Mouse (Mus musculus): Measurements from ENCODE around the gene Camk2g. TPM values are rescaled to one million over a fixed set of nuclear protein-coding genes. Genes with fewer than 3 reads are reported as not detected.
"Not testable (repeated sequence)": the region's sequence is repeated elsewhere in the genome, so short reads cannot be mapped to it uniquely, and the experiment has no call there.

The Camk2g gene
- polyA plus RNA-seq, 1 experiment from 2014 or later = 10.7 TPM

DNA sequence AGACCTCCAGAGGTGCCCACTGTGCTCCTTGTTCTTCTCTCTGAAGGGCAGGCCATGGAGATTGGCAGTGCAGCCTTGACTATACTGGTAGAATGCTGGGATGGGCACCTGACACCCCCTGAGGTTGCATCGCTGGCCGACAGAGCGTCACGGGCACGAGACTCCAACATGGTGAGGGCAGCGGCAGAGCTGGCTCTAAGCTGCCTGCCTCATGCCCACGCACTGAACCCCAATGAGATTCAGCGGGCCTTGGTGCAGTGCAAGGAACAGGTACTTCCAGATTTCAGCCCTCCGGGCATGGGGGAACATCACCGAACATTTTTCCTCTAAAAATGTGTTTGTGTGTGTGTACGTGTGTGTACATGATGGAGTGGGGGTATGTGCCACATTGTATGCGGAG is 74.1 kb downstream of the Camk2g start:
- peaks cover 95% of the 10 kb centered on the region for H3K36me3 ChIP-seq
- ATAC-seq (ENCODE audit: low read depth) (no peak), DNase-seq (no peak)
- no peak overlapping the region for H3K4me3 ChIP-seq (replicated peaks)
- H3K4me1 ChIP-seq (replicated peaks) = peaks cover 15% of the 10 kb centered on the region
- 87% methylated on average over 12 of the region's 12 CpGs for WGBS (ENCODE audit: insufficient replicate concordance)
- no peaks in the 10 kb centered on the region for H3K9me3 ChIP-seq (replicated peaks)
- H3K27ac ChIP-seq = no peak overlapping the region
- H3K27me3 ChIP-seq = no peaks in the 10 kb centered on the region
- H3K9ac ChIP-seq = no peak overlapping the region
- H3K4me2 ChIP-seq = no peak overlapping the region

DNA sequence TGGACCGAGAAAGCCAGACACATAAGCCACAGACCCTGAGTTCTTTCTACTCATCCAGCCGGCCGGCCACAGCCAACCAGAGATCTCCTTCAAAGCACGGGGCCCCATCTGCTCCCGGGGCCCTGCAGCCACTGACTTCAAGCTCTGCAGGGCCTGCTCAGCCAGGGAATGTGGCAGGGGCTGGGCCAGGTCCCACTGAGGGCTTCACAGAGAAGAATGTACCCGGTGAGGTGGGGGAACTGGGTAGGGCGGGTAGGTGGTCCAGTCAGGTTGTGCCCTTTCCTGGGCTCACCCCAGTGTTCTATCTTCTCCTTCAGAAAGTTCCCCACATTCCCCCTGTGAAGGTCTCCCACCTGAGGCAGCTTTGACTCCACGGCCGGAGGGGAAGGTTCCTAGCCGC is 75.4 kb downstream of the Camk2g start:
- Histone ChIP-seq H3K4me2 (no peak overlapping the region), H3K9me3 (replicated peaks) (no peaks in the 10 kb centered on the region), H3K4me3 (replicated peaks) (no peak overlapping the region), H3K36me3 (peaks cover 95% of the 10 kb centered on the region), H3K4me1 (replicated peaks) (peaks cover 22% of the 10 kb centered on the region), H3K9ac (no peak overlapping the region), H3K27ac (no peak overlapping the region), H3K27me3 (no peaks in the 10 kb centered on the region)
- no peak for ATAC-seq (ENCODE audit: low read depth)
- 73% methylated on average over 10 of the region's 10 CpGs for WGBS (ENCODE audit: insufficient replicate concordance)
- DNase-seq = no peak

DNA sequence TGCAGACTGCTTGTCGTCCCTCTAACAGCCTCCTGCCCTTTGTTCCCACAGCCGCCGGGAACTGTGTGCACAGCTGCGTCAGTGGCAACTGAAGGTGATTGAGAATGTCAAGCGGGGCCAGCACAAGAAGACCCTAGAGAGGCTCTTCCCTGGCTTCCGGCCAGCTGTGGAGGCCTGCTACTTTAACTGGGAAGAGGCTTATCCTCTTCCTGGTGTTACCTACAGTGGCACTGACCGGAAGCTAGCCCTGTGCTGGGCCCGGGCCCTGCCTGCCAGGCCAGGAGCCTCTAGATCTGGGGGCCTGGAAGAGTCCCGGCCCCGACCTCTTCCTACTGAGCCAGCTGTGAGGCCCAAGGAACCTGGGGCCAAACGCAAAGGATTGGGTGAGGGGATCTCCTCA is 80.1 kb downstream of the Camk2g start:
- no peak for ATAC-seq (ENCODE audit: low read depth)
- H3K36me3 ChIP-seq = peaks cover 82% of the 10 kb centered on the region

DNA sequence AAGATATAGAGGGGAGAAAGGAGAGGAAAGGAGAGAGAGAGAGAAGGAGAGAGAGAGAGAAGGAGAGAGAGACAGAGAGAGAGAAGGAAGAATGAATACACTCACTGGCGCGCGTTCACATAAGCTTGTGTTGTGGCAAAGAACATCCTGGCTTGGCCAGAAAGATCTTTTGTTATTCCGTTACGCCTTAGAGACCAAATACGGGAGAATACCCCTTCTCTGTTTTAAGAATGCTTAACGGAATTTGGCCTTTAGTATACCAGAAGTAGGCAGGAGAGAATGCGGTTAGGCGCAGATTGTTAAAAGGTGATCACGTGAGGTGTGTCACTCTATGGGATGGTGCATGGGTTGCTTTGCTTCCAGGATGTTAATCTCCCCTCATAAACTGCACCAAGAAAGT is 85.6 kb downstream of the Camk2g start:
- ATAC-seq (ENCODE audit: low read depth) = no peak
- H3K4me3 ChIP-seq (replicated peaks) = peak overlapping the region; percentile 97
- H3K4me2 ChIP-seq = peak overlapping the region; percentile 99
- H3K27me3 ChIP-seq = no peaks in the 10 kb centered on the region
- H3K36me3 ChIP-seq = peaks cover 43% of the 10 kb centered on the region
- H3K27ac ChIP-seq = no peak overlapping the region; the same call in 1 of the 2 replicates
- WGBS (ENCODE audit: insufficient replicate concordance) = 22% methylated on average over 10 of the region's 10 CpGs
- H3K4me1 ChIP-seq (replicated peaks) = peaks cover 57% of the 10 kb centered on the region
- H3K9ac ChIP-seq = peak overlapping the region; percentile 97
- no peak for DNase-seq
- no peaks in the 10 kb centered on the region for H3K9me3 ChIP-seq (replicated peaks)

More for the DNA sequence above, 80.1 kb downstream of the Camk2g start:
- H3K9ac ChIP-seq = 0 out of 2 replicates have a peak overlapping the region, but pooled peaks have one; percentile 17
- no peaks in the 10 kb centered on the region for H3K27me3 ChIP-seq
- H3K27ac ChIP-seq = no peak overlapping the region
- DNase-seq = no peak
- H3K4me2 ChIP-seq = no peak overlapping the region
- peaks cover 46% of the 10 kb centered on the region for H3K4me1 ChIP-seq (replicated peaks)
- H3K4me3 ChIP-seq (replicated peaks) = no peak overlapping the region
- 59% methylated on average over 11 of the region's 11 CpGs for WGBS (ENCODE audit: insufficient replicate concordance)
- no peaks in the 10 kb centered on the region for H3K9me3 ChIP-seq (replicated peaks)

DNA sequence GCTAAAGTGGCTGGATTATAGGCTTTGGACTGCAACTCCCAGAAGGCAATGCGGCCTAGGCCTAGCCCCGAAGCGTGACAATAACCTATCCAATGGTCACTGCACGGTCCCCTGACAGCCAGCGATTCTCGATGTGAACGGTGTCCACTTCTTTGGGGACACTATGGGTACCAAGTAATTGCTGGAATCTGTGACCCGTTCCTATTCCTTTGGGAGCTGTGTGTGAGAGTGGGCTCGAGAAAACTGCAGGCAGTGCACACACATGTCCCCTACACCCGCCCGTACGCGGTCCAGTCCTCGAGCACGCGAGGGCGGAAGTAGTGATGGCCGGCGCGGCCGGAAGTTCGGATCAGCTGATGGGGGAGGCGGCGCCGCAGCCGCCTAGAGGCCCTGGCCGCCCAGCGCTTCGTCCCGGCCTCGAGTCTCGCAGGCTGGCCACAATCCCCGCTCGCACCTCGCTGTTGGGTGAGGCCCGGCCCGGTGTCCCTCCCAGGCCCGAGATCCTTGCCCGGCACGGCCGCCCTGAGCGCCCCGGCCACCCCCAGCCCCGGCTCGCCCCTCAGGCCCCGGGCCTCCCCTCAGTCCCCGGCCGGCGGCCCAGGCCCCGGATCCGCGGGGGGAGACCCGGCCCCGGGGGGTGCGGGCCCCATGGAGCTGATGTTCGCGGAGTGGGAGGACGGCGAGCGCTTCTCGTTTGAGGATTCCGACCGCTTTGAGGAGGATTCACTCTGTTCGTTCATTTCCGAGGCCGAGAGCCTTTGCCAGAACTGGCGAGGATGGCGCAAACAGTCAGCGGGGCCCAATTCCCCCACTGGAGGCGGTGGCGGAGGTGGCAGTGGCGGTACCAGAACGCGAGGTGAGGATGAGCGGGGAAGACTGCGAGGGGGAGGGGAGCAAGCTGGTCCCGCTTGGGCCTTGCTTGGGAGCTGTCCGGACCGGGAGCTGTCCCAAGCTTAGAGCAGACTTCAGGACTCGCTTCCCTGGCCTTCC is 86.4 kb downstream of the Camk2g start, which contains the start of gene Zswim8:
Gene Zswim8, plus strand, starts transcription at position 352 of the 990 bp plus-strand sequence.
- ATAC-seq (ENCODE audit: low read depth) (peak; percentile 88), DNase-seq (peak; percentile 76)
- Histone ChIP-seq H3K9ac (peak within 1 kb of the TSS; percentile 97), H3K27ac (peak within 1 kb of the TSS; percentile 86), H3K27me3 (no peaks in the 10 kb centered on the region), H3K9me3 (replicated peaks) (no peaks in the 10 kb centered on the region), H3K36me3 (peaks cover 36% of the 10 kb centered on the region), H3K4me1 (replicated peaks) (peaks cover 56% of the 10 kb centered on the region), H3K4me2 (peak within 1 kb of the TSS; percentile 99), H3K4me3 (replicated peaks) (peak within 1 kb of the TSS; percentile 97)
- under 1% methylated on average over 80 of the region's 80 CpGs for WGBS (ENCODE audit: insufficient replicate concordance)

DNA sequence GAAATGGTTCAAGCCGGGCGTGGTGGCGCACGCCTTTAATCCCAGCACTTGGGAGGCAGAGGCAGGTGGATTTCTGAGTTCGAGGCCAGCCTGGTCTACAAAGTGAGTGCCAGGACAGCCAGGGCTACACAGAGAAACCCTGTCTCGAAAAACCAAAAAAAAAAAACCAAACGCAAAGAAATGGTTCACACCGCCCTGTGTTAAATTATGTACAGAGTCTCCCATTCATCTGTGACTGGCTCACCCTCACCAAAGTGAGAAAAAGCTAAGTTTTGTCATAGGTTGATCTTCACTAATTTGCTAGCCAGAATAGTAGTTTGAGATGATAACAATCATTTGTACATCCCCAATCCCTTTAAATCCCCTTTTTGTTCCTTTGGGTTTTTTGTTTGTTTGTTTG is 90.4 kb downstream of the Camk2g start:
- peak overlapping the region; percentile 93 for H3K4me3 ChIP-seq (replicated peaks)
- peak overlapping the region; percentile 78 for H3K4me2 ChIP-seq
- not testable (repeated sequence) for ATAC-seq (ENCODE audit: low read depth); H3K9me3 ChIP-seq (replicated peaks); DNase-seq; H3K27me3 ChIP-seq
- H3K36me3 ChIP-seq = peaks cover 33% of the 10 kb centered on the region
- peak overlapping the region; percentile 88 for H3K9ac ChIP-seq
- H3K27ac ChIP-seq = peak overlapping the region; percentile 93
- WGBS (ENCODE audit: insufficient replicate concordance) = 5% methylated on average over 8 of the region's 8 CpGs
- H3K4me1 ChIP-seq (replicated peaks) = peaks cover 71% of the 10 kb centered on the region

DNA sequence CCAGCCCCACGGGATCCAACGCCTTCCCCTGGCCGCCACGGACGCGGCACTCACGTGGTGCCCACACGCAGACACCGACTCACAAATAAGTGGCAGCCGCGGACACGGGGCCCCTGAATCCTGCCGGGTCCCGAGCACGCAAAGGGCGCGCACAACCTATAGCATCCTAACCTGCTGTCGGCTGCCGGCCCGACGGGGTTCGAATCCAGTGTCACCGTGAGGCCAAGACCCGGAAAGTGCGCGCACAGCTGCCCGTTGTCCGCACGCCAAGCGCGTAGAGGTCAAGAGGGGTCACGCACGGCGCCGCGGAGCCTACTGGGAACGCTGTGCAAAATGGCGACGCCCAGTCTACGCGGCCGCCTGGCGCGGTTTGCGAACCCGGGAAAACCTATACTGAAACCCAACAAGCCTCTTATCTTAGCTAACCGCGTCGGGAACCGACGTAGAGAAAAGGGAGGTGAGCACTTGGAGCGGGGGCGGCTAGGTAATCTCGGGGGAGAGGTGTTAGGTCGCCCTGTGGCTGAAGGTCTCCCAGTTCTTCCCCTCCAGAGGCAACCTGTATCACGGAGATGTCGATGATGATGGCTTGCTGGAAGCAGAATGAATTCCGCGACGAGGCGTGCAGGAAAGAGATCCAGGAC is 91.0 kb downstream of the Camk2g start, which contains the start of gene Chchd1:
Gene Chchd1, plus strand, starts transcription at position 266 of the 641 bp plus-strand sequence.
- peak within 1 kb of the TSS; percentile 93 for H3K4me3 ChIP-seq (replicated peaks)
- peaks cover 71% of the 10 kb centered on the region for H3K4me1 ChIP-seq (replicated peaks)
- peaks cover 39% of the 10 kb centered on the region for H3K36me3 ChIP-seq
- H3K9me3 ChIP-seq (replicated peaks) = no peaks in the 10 kb centered on the region
- WGBS (ENCODE audit: insufficient replicate concordance) = under 1% methylated on average over 61 of the region's 61 CpGs
- ATAC-seq (ENCODE audit: low read depth) (peak; percentile 81), DNase-seq (peak; percentile 81)
- peak within 1 kb of the TSS; percentile 88 for H3K9ac ChIP-seq
- H3K27me3 ChIP-seq = no peaks in the 10 kb centered on the region
- peak within 1 kb of the TSS; percentile 93 for H3K27ac ChIP-seq
- peak within 1 kb of the TSS; percentile 78 for H3K4me2 ChIP-seq

DNA sequence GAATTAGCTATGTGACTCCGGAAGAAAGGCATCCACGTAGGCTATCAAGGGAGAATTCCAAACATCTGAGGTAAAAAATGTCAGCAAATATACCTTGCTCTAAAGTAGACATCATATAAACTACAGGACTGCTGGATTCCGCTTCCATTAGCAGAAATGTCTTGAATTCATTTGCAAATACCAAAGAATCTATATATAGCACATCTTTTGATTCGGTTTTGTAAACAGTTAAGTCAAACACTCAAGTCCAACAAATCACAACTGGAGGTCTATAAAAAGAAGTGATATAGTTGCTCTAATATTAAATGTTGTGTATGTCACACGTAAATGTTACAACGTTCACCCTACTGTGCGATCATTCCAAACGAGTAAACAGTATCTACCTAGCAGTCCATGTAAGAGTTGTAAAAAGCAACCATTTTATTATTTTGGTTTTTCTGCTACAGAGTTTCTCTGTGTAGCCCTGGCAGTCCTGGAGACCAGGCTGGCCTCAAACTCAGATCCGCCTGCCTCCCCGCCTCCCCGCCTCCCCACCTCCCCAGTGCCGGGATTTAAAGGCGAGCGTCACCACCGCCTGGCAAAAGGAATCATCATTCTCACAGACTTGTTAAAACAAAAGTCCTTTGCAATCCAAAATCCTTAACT is 91.7 kb downstream of the Camk2g start:
- H3K4me1 ChIP-seq (replicated peaks) = peaks cover 74% of the 10 kb centered on the region
- H3K9ac ChIP-seq = peak overlapping the region; percentile 88
- H3K27ac ChIP-seq = peak overlapping the region; percentile 93
- no peaks in the 10 kb centered on the region for H3K27me3 ChIP-seq
- H3K36me3 ChIP-seq = peaks cover 40% of the 10 kb centered on the region
- WGBS (ENCODE audit: insufficient replicate concordance) = 10% methylated on average over 15 of the region's 15 CpGs
- DNase-seq = no peak
- H3K4me3 ChIP-seq (replicated peaks) = peak overlapping the region; percentile 93
- H3K4me2 ChIP-seq = peak overlapping the region; percentile 78
- ATAC-seq (ENCODE audit: low read depth) = peak; percentile 22; the same call in 1 of the 2 replicates
- no peaks in the 10 kb centered on the region for H3K9me3 ChIP-seq (replicated peaks)

DNA sequence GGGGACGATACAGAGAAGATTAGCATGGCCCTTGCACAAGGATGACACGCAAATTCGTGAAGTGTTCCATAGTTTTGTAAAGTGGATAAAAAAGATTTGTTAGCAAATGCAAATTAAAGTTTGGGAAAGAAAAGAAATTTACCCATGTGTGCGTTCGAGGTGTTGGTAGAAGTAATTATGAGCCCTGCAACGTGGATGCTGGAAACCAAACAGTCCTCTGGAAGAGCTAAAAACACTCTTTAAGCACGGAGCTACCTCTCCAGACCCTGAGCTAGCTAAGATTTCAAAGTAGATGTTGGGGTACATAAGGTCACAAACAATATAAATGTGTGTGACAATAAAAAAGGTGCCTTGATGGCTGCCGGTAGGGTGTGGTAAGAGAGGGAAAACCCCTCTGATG is 92.3 kb downstream of the Camk2g start:
- no peak for ATAC-seq (ENCODE audit: low read depth)
- Histone ChIP-seq H3K9ac (peak overlapping the region; percentile 88), H3K9me3 (replicated peaks) (no peaks in the 10 kb centered on the region), H3K36me3 (peaks cover 40% of the 10 kb centered on the region), H3K27ac (peak overlapping the region; percentile 93; the same call in 1 of the 2 replicates), H3K4me3 (replicated peaks) (peak overlapping the region; percentile 93), H3K27me3 (no peaks in the 10 kb centered on the region), H3K4me2 (peak overlapping the region; percentile 78), H3K4me1 (replicated peaks) (peaks cover 75% of the 10 kb centered on the region)
- no peak for DNase-seq
- WGBS (ENCODE audit: insufficient replicate concordance) = 70% methylated on average over 8 of the region's 8 CpGs

DNA sequence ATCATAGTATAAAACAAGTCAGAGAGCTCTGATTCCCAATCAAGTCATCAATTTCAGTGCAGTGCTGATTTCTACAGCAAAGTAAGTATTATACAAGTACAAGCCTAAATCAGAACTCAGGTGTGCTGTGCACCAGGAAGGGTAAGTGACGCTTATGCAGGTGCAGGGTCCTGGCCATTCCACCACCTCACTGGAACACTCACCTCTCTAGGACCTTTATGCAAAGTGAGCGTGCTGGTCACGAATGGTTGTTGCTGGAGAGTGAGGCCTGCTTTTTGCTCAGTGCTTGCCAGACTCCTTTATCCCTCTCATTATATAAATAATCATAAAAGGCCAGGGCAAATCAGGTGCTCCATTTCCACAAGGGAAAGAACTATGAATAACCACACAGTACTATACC is 93.5 kb downstream of the Camk2g start:
- ATAC-seq (ENCODE audit: low read depth) = no peak
- Histone ChIP-seq H3K9ac (no peak overlapping the region), H3K27me3 (no peaks in the 10 kb centered on the region), H3K4me1 (replicated peaks) (peaks cover 81% of the 10 kb centered on the region), H3K4me2 (no peak overlapping the region), H3K4me3 (replicated peaks) (no peak overlapping the region), H3K36me3 (peaks cover 37% of the 10 kb centered on the region), H3K27ac (no peak overlapping the region), H3K9me3 (replicated peaks) (no peaks in the 10 kb centered on the region)
- 87% methylated on average over 3 of the region's 3 CpGs for WGBS (ENCODE audit: insufficient replicate concordance)
- no peak for DNase-seq

DNA sequence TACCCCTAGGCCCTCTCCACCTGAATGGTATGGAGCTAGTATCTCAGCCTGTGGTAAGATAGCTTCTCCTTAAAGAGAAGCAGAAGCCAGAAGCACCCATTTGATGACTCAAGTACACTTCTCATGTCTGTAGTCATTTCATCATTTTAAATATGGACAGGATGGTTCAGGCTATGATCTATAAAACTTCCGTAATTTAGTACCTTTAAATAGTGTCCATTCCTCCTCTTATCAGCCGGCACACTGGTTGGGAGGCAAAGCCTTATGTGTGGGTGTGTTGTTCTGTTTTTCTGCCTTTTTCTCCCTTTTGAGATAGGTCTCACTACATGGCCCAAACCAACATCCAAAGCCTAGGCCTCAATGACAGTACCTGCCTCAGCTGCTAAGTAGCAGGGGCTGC is 95.4 kb downstream of the Camk2g start:
- Histone ChIP-seq H3K27me3 (no peaks in the 10 kb centered on the region), H3K4me2 (peak overlapping the region; percentile 87; the same call in 1 of the 2 replicates), H3K36me3 (peaks cover 33% of the 10 kb centered on the region), H3K9ac (no peak overlapping the region), H3K9me3 (replicated peaks) (no peaks in the 10 kb centered on the region), H3K4me1 (replicated peaks) (peaks cover 83% of the 10 kb centered on the region), H3K4me3 (replicated peaks) (no peak overlapping the region), H3K27ac (0 out of 2 replicates have a peak overlapping the region, but pooled peaks have one; percentile 11)
- 43% methylated on average over 2 of the region's 2 CpGs for WGBS (ENCODE audit: insufficient replicate concordance)
- DNase-seq (no peak), ATAC-seq (ENCODE audit: low read depth) (no peak)
